Mouse (Mus musculus) gonadal fat pad, adult 2 months (tissue): ENCODE measurements around the gene Clip2. TPM values are rescaled to one million over a fixed set of nuclear protein-coding genes. Genes with fewer than 3 reads are reported as not detected.

Source experiments
- DNase-seq: peaks from one replicate; pipeline ENCODE4 v3.0.0-alpha.2; 2012; ENCODE audit warnings: low read depth
- polyA plus RNA-seq: library from polyadenylated mRNA; depleted of rRNA; stranded (reverse); fragments of >200 nt; gene quantifications from 2 replicates; pipeline ENCODE4 v1.2.3, GENCODE M21; 2012

Clip2 gene
- polyA plus RNA-seq, 1 experiment = 12.8 TPM

- DNase-seq = no peak
Observed at GRCm38 (mm10) chr5:134564272-134564671, 12.0 kb upstream of the Clip2 start.

- no peak for DNase-seq
Observed at GRCm38 (mm10) chr5:134560450-134561171, 8.4 kb upstream of the Clip2 start.

GRCm38 (mm10) chr5:134560071-134560449 lies 7.8 kb upstream of the Clip2 start, which contains the start of gene Syna:
Gene Syna (minus strand): TSS chr5:134560171.
- no peak for DNase-seq

- DNase-seq = no peak
Observed at GRCm38 (mm10) chr5:134555463-134556164, 3.4 kb upstream of the Clip2 start.

- DNase-seq = no peak
Observed at GRCm38 (mm10) chr5:134553951-134554546, 1.8 kb upstream of the Clip2 start.

- DNase-seq = no peak
Observed at GRCm38 (mm10) chr5:134551233-134552109, 763 bp downstream of the Clip2 start.

- no peak for DNase-seq
Observed at GRCm38 (mm10) chr5:134550836-134551232, 1.4 kb downstream of the Clip2 start.

- DNase-seq = no peak
Observed at GRCm38 (mm10) chr5:134549640-134550168, 2.5 kb downstream of the Clip2 start.

- DNase-seq = no peak
Observed at GRCm38 (mm10) chr5:134548306-134548705, 3.9 kb downstream of the Clip2 start.

GRCm38 (mm10) chr5:134546790-134547189 lies 5.4 kb downstream of the Clip2 start:
- DNase-seq = no peak

GRCm38 (mm10) chr5:134545242-134545629 lies 7.0 kb downstream of the Clip2 start:
- no peak for DNase-seq

GRCm38 (mm10) chr5:134544516-134545241 lies 7.6 kb downstream of the Clip2 start:
- no peak for DNase-seq

- no peak for DNase-seq
Observed at GRCm38 (mm10) chr5:134541640-134542039, 10.6 kb downstream of the Clip2 start.

- DNase-seq = peak; percentile 69
Observed at GRCm38 (mm10) chr5:134540881-134541280, 11.4 kb downstream of the Clip2 start.

- no peak for DNase-seq
Observed at GRCm38 (mm10) chr5:134539891-134540290, 12.3 kb downstream of the Clip2 start.

GRCm38 (mm10) chr5:134536036-134536435 lies 16.2 kb downstream of the Clip2 start:
- DNase-seq = no peak

- DNase-seq = no peak
Observed at GRCm38 (mm10) chr5:134532417-134532816, 19.8 kb downstream of the Clip2 start.

- no peak for DNase-seq
Observed at GRCm38 (mm10) chr5:134531585-134531984, 20.6 kb downstream of the Clip2 start.

- DNase-seq = no peak
Observed at GRCm38 (mm10) chr5:134530830-134531229, 21.4 kb downstream of the Clip2 start.

GRCm38 (mm10) chr5:134528488-134528887 lies 23.7 kb downstream of the Clip2 start:
- DNase-seq = no peak
